Mouse (Mus musculus) T-helper 17 cell (primary cell): ENCODE measurements at regions not wholly inside any gene's neighbourhood (a gene's known extent, or its start where the extent isn't known, plus 50 kb on each side); places are given as distances from the start of the nearest gene placed in this dataset.

Experiments
- in situ Hi-C, 2 experiments: fragments of 300-600 bp; cut with MboI, MseI; formaldehyde crosslinking; loops; 1 replicate in 1 of 2; 2 replicates in 1 of 2; pipeline ENCODE4 v1.15.1; 2025; ENCODE audit warnings: high pct_unique_total_duplicates in 2 of 2

DNA sequence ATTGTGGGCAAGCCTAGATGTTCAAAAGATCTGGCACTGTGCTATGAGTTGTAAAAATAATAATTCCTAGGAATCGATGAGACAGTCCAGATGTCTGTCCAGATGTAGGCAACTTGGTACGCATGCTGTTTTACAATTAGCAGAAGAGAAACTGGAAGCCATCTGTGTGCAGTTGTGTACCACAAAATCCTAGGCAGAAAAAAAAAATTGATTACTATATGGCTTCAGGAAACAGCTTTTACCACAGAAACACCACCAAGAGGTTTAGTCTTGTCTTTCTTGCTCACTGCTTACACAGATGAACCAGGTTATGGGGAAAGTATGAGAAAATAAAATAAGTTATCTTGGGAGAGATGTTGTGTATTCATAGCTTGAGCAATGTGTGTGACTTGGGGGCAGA lies 109.5 kb upstream of the Peli1 start:
- in situ Hi-C loops: loop anchor here in 1 of 2 experiments (10.0 kb wide), 1 partner anchor 1337 kb away; no protein-coding TSS in a partner anchor

DNA sequence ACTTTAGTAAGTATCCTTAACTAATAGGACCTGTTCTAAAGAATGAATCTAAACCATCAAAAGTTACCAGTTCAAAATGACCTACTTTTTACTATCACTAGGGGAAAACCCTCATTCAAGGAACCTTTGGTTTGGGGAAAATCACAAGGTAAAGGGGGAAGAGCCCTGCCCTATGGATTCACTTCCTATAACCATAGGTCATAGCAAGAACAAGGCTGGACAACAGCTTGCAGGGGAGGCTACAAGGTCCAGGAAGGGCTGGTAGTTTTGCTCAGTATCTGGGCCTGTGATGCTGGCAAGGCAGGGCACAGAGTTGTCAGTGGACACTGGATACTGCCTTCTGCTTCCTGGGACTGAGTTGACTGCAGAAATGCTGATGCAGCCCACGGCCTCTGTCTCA lies 109.1 kb upstream of the Peli1 start:
- in situ Hi-C loops: loop anchor here in 1 of 2 experiments (10.0 kb wide), 1 partner anchor 1337 kb away; no protein-coding TSS in a partner anchor

DNA sequence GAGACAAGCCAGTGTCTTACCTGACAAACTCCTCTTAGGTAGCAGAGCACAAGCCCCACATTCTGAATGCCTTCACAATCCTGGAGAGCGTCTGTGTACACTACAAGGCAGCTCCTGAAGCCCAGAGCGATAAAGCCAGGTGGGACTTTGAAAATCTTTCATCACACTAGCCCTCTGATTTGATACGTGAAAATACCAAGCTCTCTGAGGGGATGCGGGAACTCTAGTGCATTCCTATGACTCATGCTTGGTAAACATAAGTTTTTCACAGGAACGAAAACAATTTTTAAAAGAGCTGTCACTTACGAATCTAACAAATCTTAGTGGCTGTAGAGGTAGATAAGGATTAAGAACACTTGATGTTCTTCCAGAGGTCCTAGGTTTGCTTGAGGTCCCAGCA lies 108.6 kb upstream of the Peli1 start:
- in situ Hi-C loops: loop anchor here in 1 of 2 experiments (10.0 kb wide), 1 partner anchor 1338 kb away; no protein-coding TSS in a partner anchor

DNA sequence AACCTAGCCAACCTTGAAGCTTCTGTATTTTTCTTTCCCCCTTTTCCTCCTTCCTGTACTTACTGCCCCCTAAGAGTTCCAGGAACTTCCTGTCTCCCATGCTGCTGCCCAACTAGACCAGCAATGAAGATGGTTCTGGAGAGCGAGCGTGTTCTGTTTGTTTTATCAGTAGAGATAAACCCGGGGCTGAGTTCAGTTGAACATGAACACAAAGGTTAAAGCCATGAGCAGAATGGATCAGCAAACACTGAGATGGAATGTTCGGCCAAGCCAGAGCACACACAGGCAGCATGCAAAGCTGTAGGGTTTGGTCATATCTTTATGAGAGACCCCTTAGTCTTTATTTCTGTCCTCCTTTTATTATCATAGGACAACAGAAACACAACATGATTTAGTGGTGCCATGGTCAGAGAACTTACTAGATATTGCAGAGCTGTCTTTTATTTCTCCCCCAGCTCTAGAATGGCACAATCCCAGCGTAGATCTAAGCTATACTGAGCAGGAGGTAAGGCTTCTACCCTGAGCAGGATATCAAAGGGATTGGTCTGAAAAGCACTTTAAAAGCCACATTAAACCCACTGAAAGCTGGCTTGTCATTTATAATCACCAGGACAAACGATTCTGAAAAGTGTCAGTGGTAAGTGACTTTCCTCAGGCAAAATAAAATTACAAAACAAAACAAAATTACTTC lies 105.9 kb upstream of the Peli1 start:
- in situ Hi-C loops: loop anchor here in 1 of 2 experiments (10.0 kb wide), 1 partner anchor 1340 kb away; no protein-coding TSS in a partner anchor

DNA sequence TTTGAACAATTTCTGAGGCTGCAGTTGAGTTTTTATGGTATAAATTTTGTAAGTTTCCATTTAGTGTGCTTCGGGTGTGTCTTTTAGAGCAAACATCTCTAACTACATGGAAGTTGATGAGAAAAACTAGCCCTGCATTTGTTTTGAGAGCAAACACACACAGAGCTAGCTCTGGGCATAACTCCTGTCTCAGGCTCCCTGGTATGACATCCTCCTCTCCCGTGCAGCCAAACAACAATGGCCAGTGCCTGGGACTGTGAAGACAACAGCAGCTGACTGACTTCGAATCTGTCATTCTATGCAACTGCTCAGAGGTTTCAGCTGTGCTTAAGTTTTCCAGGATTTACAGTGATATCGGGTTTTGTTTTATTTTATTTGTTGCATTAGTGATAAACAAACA lies 105.3 kb upstream of the Peli1 start:
- in situ Hi-C loops: loop anchor here in 1 of 2 experiments (10.0 kb wide), 1 partner anchor 1341 kb away; no protein-coding TSS in a partner anchor

DNA sequence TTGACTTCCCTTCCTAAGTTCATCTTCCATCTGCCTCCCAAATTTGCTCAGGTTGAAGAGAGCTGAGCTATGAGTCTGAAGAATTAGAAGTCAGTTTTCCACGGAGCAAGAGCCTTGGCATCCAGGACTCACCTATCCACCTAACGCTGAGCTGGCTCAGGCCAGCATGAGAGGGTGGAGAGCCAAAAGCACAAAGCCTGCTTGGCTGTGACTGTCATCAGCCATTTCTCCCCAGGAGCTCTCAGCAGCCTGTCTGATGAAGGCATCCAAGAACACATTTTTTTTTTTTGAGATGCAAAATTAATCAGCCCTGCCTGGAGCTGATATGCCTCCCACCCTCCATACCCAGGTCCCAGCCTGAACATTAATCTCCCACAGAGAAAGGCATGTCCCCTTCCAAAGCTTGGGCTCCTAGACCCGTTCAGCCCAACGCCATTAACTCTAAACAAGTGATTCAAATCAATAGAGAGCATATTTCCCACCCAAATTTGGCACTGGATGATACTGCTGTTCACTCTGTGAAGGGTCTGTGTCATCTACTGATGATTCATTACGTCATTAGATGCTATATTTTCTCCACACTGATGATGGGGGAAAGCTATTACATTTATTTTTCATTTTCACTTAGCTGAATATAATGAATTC lies 103.8 kb upstream of the Peli1 start:
- in situ Hi-C loops: loop anchor here in 1 of 2 experiments (10.0 kb wide), 1 partner anchor 1342 kb away; no protein-coding TSS in a partner anchor

DNA sequence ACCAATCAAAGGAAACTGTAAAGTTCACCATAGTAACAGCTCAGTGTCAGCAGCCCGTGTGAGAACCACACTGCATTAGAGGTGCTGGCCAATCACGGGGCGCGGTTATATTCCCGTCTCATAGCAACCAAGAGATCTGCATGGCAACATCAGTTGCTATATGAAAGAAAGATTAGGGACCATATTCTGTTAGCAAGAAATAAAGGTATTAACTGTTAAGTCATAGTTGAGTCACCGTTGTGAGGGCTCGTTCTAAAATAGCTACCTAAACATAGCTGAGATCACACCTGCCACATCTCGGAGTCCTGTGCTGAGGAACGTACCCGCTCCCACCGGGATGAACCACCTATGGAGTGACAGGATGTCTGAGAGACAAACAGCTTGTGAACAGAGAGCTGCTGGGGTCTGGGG lies 103.2 kb upstream of the Peli1 start:
- in situ Hi-C loops: loop anchor here in 1 of 2 experiments (10.0 kb wide), 1 partner anchor 1343 kb away; no protein-coding TSS in a partner anchor

DNA sequence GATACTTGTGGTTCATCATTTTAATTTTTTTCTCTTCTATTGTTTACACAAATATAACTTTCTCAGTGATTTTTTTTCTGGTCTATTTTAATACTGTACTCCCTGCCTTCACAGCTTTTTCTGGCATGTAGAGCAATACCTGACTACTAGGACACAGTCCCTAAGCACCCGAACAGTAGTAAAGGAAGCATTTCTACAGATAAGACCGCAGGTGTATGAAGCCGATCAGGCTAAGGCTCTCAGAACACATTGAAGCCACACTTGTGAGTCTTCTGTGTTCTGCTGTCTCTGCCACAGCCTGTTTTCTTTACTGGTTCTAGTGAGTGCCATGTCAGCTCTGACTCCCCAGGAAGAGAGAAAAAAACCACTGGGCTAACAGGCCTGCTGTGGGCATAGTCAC lies 102.2 kb upstream of the Peli1 start:
- in situ Hi-C loops: loop anchor here in 1 of 2 experiments (10.0 kb wide), 1 partner anchor 1344 kb away; no protein-coding TSS in a partner anchor

DNA sequence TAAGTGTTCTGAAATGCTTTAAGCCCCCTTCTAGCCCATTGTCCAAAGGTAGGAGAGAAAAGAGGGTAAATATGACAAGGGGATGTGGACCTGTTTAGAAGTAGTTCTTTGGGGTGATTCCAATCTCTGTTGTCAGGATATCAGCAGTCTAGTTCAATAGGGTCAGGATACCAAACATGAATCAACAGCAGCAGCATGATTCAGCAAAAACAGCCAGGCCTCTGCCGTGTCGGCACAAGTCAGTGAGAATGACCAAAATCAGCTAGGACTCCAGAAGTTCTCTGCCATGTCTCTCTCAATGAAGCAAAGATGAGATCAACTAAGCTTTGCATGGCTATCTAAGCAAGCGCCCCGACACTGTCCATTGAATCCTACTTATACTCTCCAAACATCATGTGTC lies 97.5 kb upstream of the Peli1 start:
- in situ Hi-C loops: no loop called here

DNA sequence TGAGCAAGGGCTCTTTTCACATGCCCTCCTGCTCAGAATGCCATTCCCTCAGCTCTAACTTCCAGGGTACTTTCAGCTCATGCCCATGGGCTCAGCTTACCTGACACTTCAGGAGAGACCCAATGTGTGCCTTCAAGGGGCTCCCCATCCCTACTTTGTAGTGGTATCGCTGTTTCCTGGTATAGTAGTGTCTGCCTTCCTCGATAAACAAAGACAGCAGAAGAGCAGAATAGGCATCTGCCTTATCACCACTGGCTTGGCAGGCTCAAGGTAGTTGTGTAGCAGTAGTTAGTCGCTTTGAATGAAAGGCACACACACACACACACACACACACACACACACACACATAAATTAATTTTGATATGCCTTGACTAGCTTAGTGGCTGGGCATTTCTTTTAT lies 89.7 kb upstream of the Peli1 start:
- in situ Hi-C loops: no loop called here

DNA sequence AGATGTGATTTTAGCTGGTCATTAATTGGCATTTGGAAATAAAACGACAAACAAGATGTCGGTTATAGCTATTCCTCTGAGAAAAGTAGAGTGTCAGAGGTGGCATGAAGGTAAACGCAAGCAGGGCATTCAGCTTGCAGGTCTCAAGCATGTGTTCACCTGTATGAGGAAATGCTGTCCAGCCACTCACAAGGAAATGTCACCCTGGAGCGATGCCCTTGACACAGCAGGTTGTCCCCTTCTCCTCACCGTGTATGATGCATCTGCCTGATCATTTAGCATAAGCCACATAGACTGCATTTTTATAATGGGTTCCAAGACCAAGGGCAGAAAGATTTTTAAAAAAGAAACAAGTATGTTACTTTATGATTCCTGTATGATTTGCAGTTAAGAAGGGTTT lies 83.9 kb upstream of the Peli1 start:
- in situ Hi-C loops: loop anchor here in 1 of 2 experiments (5.0 kb wide), 1 partner anchor 65 kb away; no protein-coding TSS in a partner anchor

DNA sequence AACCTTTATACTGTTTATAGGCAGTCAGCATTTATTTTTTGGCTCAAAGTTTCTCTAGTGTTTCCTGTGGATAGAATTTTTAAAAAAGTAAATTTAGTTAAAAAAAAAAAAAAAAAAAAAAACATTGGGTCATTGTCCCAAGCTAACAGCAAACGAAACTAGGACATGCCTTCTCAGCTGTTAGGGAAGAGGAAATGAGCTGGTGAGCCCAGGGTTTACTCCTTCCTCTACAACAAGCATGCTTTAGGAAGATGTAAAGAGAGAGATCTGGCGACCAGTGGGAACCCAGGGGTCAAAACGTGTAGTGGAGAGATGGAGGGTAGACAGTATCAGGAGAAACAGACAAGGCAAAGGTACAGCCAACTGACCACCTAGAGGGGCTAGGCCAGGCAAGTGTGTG lies 81.6 kb upstream of the Peli1 start:
- in situ Hi-C loops: loop anchor here in 1 of 2 experiments (5.0 kb wide), 1 partner anchor 67 kb away; no protein-coding TSS in a partner anchor

DNA sequence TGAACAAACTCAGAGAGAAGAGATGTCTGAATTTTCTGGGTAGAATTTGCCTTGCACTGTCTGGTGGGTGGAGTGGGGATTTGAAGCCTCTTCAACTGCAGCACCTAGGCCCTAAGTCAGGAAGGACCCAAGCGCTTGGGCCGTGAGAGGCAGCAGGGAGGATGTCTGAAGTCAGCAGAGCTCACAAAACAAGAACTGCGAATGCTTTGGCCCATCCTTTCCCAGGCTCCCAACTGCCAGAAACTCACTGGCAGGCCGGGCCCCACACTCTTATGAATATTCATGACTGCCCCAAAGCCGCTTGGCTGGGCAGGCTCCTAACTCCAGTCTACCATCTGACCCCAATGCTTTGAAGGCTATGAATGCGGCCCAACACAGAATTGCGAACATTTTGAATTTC lies 80.2 kb upstream of the Peli1 start:
- in situ Hi-C loops: no loop called here

DNA sequence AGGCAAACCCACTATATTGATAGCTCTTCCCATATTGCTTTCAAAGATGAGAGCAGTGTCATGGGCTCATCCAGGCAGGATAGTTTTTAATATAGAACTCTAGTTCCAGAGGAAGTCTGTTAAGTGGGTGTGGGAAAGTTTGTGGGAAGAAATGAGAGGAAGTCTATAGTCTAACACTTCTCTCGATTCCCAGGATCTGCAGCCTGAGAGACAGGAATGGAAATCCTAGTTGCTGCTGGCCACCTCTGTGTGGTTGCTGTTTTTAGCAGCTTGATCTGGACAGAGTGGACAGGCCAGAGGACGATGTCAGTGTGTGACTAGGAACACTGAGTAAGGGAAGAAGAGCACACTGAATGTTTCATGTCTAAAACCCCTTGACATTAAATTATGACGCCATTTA lies 76.8 kb upstream of the Peli1 start:
- in situ Hi-C loops: no loop called here

DNA sequence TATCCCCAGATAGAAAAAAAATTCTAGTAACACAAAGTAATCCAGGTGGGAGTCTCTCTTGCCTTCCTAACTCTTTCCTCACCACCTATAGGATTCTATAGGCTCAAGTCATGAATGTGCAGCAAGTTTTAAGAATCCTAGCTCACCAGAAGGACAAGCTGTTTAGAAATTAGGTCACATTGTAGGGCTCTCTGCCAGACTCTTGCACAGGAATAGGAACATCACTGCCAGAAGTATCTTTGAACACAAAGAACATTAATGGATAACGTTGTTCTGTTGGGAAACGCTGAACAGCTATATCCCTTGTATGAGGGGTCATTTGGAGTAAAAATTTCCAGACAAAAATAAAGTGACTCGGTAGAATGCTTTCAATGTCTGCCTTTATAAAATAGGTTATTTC lies 75.6 kb upstream of the Peli1 start:
- in situ Hi-C loops: no loop called here

DNA sequence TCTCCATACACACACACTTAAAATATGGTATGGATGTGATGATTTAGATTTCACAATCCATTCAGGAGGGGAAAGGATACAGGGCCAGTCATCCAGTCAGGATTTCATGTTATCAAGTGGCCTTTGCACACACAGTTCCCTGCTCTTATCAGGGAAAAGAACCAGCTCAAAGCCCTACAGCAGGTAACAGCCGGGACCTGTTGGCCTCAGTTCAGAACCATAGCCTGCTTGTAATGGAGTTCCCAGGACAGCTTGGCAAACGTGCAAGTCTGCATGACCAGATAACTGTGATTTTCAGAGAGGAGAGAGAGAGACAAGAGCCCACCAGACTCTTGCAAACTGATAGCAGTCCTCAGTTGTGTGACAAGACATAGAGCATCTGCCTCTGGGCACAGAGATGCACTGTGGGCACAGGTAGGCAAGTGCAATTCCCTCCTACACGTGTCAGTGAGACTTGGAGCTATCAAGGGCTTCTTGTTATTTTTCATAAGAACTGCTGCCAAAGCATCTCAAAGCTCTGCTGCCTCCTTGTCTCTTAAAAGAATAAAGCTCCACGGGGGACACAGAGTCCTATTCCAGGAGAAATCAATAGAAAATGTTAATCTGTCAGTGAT lies 74.9 kb upstream of the Peli1 start:
- in situ Hi-C loops: no loop called here

DNA sequence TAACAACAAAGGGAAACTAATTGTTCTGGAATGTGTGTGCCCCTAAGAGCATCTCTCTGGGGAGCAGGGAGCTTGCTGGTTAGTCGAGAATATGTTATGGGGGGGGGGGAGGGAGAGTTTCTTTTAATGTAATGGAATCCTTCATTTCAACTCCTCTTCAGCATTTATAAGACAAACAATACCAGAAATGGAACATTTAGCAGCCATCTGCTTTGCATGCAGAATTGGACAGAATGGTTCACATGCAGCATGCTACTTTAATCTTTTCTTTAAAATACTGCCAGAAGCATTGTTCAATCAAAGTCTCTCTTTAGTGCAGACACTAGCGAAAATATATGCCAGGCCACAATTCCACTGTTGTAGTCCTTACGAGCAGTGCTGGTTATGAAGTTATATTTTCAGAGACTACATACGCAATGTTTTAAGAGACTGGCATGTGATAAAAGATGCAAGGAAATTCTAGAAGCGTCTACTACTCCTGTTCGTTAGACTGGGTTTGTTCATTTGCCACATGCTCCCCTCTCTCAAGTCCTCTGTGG lies 74.2 kb upstream of the Peli1 start:
- in situ Hi-C loops: no loop called here

DNA sequence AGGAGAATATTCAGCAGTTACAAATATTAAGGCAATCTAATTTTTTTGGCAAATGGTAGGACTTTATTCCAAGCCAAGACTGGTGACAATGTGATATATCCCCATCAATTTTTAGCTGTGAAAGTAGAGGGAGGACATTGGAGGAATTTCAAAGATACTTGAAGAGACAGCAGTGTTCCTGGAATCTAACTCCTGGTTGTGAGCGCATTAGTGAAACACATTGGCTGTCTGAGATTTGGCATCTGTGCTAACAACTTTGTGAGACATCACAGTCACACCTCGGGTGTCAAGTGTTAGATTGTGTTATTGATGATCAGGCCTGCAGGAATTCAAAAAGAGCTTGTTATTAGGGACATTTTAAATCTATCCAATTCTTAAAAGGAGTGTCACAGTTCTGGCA lies 71.3 kb upstream of the Peli1 start:
- in situ Hi-C loops: no loop called here

DNA sequence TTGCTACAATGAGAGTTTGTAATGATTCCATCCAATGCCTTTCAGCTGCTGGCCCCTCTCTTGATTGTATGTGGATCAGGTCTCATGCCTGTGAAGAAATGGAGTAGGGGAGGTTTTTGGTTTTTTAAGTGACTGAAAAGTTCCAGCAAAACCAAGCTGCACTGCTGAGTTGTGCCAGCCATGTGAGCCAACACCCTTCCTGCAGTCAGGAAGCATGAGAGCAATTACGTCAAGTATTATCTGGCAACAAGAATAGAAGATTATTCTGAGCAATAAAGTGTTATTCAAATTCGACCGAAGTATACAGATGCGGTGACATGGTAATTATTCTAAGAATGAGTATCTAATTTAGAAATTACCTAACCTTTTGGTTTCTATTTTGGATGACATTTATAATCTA lies 67.0 kb upstream of the Peli1 start:
- in situ Hi-C loops: no loop called here

DNA sequence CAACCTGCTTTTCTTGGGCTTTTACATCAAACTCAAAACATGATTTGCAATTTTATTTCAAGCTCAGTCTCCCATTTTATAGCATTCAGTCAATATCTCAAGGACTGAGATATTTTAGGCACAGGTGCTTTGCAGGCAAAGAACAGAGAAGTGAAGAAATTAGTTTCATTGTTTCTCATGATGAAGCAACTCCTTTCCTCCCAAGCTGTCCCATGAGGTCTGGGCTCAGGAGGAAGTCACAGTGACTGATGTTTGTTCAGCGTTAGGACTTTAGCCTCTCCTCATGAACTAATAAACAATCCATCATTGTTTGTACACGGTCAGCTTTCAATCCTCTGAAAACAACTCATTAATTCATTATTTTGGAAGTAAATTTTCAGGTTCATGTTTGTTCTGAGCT lies 66.6 kb upstream of the Peli1 start:
- in situ Hi-C loops: no loop called here

DNA sequence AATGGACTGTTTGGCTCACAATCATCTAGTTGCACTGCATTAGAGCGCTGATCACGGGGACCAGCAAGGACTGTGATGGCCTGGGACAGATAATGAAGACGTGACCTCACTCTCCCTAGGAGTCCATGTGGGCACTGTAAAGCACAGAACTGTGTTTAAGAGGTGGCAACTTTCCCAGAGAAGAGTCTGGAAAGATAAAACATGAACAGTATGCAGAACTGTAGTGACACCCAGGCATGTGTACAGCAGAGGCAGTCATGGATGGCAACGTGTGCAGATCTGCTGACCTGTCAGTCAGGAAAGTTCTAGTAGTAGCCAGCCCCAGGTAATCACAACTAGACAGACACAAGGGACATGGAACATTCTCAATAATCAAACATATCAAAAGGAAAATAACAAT lies 63.8 kb upstream of the Peli1 start:
- in situ Hi-C loops: no loop called here

DNA sequence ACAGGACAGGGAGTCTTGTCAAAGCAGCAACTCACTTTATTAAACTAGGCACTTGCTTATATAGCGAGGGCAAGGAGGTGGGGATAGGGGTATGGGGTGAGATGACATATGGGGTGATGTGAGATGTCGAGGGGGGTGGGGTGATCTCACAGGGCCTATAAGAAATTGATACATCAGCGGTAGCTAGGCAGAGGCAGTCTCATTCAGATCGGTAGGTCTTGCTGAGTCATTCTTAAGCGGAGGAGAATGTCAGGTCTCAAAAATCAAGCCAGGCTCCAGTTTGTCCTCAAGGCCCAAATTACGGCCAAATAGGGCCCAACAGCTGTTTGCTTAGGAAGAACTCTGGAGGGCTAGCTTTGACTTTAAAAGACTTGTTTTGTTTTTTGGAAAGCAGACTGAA lies 60.7 kb upstream of the Peli1 start:
- in situ Hi-C loops: no loop called here
